Mouse (Mus musculus): ENCODE data around the gene Ttc28. TPM values are rescaled to one million over a fixed set of nuclear protein-coding genes. Genes with fewer than 3 reads are reported as not detected.

Gene Ttc28
- total and polyA plus RNA-seq, 3 experiments: 0.21 to 0.89 (median 0.28) TPM

DNA sequence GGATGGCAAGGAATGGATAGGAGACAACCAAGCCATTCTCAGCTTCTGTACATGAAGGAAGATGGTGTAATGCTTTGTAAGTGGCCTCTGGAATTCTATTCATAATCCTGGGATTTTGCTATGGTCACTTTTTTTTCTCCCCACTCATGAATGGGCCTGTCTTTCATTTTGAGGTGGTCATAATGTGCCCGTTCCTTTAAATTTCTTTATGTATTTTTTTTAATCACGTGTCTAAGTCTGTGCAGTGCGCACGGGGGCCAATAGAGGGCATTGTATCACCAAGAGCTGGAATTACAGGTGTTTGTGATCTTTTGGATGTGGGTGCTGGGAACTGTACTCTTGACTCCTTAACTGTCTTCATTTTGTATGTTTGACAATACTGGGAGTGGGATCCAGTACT, 39.1 kb upstream of the Ttc28 start:
- in situ Hi-C loops (cut with MboI; ENCODE audit: low pct_ligation_motif_present, low pct_unique_long_range_greater_than_20kb, low sequenced_read_pairs): no loop called here
- no peaks in the 10 kb centered on the region for H3K9me3 ChIP-seq (replicated peaks; ENCODE audit: low read length)
- peaks cover 18 to 49% of the 10 kb centered on the region in 2 experiments for H3K36me3 ChIP-seq (replicated peaks in 1 of 2; ENCODE audit: control insufficient read depth in 1 of 2, insufficient read depth in 1 of 2, low read length in 1 of 2)
- peak overlapping the region; percentile 89 for H3K27ac ChIP-seq (ENCODE audit: insufficient read depth, low read depth)
- peaks cover 8% of the 10 kb centered on the region for H3K79me2 ChIP-seq (replicated peaks; ENCODE audit: control insufficient read depth, extremely low read depth, insufficient read depth, poor library complexity, severe bottlenecking)
- peak overlapping the region; percentile 82 to 96 (median 92) for H3K4me3 ChIP-seq (replicated peaks in 1 of 3; ENCODE audit: low read depth in 2 of 3, low read length in 2 of 3, poor library complexity in 1 of 3)
- dilution Hi-C loops (cut with MboI; ENCODE audit: extremely low pct_ligation_motif_present, extremely low pct_unique_long_range_greater_than_20kb, low sequenced_read_pairs): no loop called here
- peak; percentile 27 for TF ChIP-seq SMC3 (IDR thresholded peaks at IDR 0.05; ENCODE audit: low read depth, low read length)
- peak; percentile 70 for TF ChIP-seq USF2 (conservative IDR thresholded peaks at IDR 0.05; ENCODE audit: low read depth, low read length)
- TF ChIP-seq CTCF (conservative IDR thresholded peaks at IDR 0.05 in 1 of 2, IDR thresholded peaks at IDR 0.05 in 1 of 2; ENCODE audit: low read depth in 2 of 2, low read length in 2 of 2): peak; percentile 25 to 72; a peak in 3 of 4 replicates
- peak; percentile 74 for TF ChIP-seq USF1 (IDR thresholded peaks at IDR 0.05; ENCODE audit: low read depth, low read length)
- TF ChIP-seq JUND (conservative IDR thresholded peaks at IDR 0.05; ENCODE audit: low read depth, low read length): no peak
- TF ChIP-seq HCFC1 (IDR thresholded peaks at IDR 0.05; ENCODE audit: low read depth, low read length): no peak
- peak; percentile 70; the same call in 1 of the 2 replicates for TF ChIP-seq MXI1 (IDR thresholded peaks at IDR 0.05; ENCODE audit: low read depth, low read length)
- TF ChIP-seq MAFK (IDR thresholded peaks at IDR 0.05; ENCODE audit: insufficient replicate concordance, low read length): 0 out of 2 replicates have a peak, but pooled peaks have one; percentile 30
- no peak for TF ChIP-seq NRF1 (IDR thresholded peaks at IDR 0.05; ENCODE audit: low read depth, low read length)
- TF ChIP-seq SIN3A (IDR thresholded peaks at IDR 0.05; ENCODE audit: low read length): peak; percentile 76
- TF ChIP-seq ZC3H11A (IDR thresholded peaks at IDR 0.05; ENCODE audit: low read depth, low read length): no peak
- TF ChIP-seq ZNF384 (IDR thresholded peaks at IDR 0.05; ENCODE audit: low read depth, low read length): peak; percentile 73
- TF ChIP-seq RAD21 (IDR thresholded peaks at IDR 0.05; ENCODE audit: low read depth, low read length): peak; percentile 38
- TF ChIP-seq BHLHE40 (IDR thresholded peaks at IDR 0.05; ENCODE audit: low read depth, low read length): peak; percentile 91
- peak; percentile 70; the same call in 1 of the 2 replicates for TF ChIP-seq MAX (IDR thresholded peaks at IDR 0.05; ENCODE audit: low read length)
- no peak for TF ChIP-seq KAT2A (IDR thresholded peaks at IDR 0.05; ENCODE audit: insufficient replicate concordance, low read length)
- peak; percentile 54; the same call in 1 of the 2 replicates for TF ChIP-seq MYC (IDR thresholded peaks at IDR 0.05; ENCODE audit: low read depth, low read length)
- H3K9ac ChIP-seq (ENCODE audit: insufficient read depth, low read depth): peak overlapping the region; percentile 96
- peak overlapping the region; percentile 52 for H3K4me2 ChIP-seq (ENCODE audit: insufficient read depth, low read depth, poor library complexity, severe bottlenecking)
- H3K27me3 ChIP-seq (replicated peaks): no peaks in the 10 kb centered on the region
- peak; percentile 73 for DNase-seq (ENCODE audit: extremely low read depth)
- peaks cover 4 to 28% of the 10 kb centered on the region in 2 experiments for H3K4me1 ChIP-seq (ENCODE audit: control insufficient read depth in 1 of 2, insufficient read depth in 2 of 2)

DNA sequence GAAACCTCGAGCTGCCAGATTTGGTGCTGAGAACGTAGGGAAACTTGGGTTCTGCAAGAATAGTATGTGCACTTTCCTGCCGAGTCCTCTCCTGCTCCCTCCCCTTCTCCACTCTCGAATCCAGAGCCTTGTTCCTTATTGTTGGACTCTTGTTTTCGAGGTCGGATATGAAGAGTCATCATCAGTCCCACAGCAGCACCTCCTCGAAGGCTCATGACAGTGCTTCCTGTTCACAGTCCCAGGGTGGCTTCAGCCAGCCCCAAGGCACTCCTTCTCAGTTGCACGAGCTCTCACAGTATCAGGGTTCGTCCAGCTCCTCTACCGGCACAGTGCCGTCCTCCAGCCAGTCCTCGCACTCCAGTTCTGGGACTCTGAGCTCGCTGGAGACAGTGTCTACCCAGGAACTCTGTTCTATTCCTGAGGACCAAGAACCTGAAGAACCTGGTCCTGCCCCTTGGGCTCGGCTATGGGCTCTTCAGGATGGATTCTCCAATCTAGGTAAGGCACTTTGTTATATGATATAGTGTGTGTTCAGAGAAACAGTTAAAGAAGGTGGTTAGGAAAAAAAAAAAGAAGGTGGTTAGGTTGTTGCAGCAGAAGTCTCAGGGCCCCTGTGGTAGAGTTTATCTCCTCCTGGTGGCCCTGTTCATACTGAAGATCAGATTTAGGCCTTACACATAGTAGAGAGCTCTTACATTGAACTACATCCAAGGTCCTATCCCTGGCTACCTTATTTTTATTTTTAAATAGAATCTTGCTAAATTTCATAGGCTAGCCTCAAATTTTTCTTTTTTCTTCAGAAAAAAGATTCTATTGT, 38.3 kb upstream of the Ttc28 start:
- peaks cover 26 to 50% of the 10 kb centered on the region in 2 experiments for H3K36me3 ChIP-seq (replicated peaks in 1 of 2; ENCODE audit: control insufficient read depth in 1 of 2, insufficient read depth in 1 of 2, low read length in 1 of 2)
- no peaks in the 10 kb centered on the region for H3K27me3 ChIP-seq (replicated peaks)
- TF ChIP-seq CHD2 (IDR thresholded peaks at IDR 0.05; ENCODE audit: low read length) (no peak), MEF2A (IDR thresholded peaks at IDR 0.05; ENCODE audit: borderline replicate concordance, low read depth, low read length) (no peak), ELF1 (IDR thresholded peaks at IDR 0.05; ENCODE audit: low read depth, low read length) (no peak), ETS1 (conservative IDR thresholded peaks at IDR 0.05; ENCODE audit: low read depth, low read length) (no peak), MAX (IDR thresholded peaks at IDR 0.05; ENCODE audit: low read length) (no peak), BHLHE40 (IDR thresholded peaks at IDR 0.05; ENCODE audit: low read depth, low read length) (no peak), SIN3A (IDR thresholded peaks at IDR 0.05; ENCODE audit: low read length) (no peak), JUND (conservative IDR thresholded peaks at IDR 0.05; ENCODE audit: low read depth, low read length) (no peak), RCOR1 (conservative IDR thresholded peaks at IDR 0.05; ENCODE audit: low read depth, low read length) (no peak), ZNF384 (IDR thresholded peaks at IDR 0.05; ENCODE audit: low read depth, low read length) (no peak), RAD21 (IDR thresholded peaks at IDR 0.05; ENCODE audit: low read depth, low read length) (no peak), USF2 (conservative IDR thresholded peaks at IDR 0.05; ENCODE audit: low read depth, low read length) (no peak), CHD1 (IDR thresholded peaks at IDR 0.05; ENCODE audit: low read depth, low read length) (no peak), E2F4 (IDR thresholded peaks at IDR 0.05; ENCODE audit: insufficient replicate concordance, low read depth, low read length) (no peak), EP300 (IDR thresholded peaks at IDR 0.05; ENCODE audit: low read length) (no peak), SMC3 (IDR thresholded peaks at IDR 0.05; ENCODE audit: low read depth, low read length) (no peak)
- H3K27ac ChIP-seq (ENCODE audit: insufficient read depth, low read depth): no peak overlapping the region
- H3K4me2 ChIP-seq (ENCODE audit: insufficient read depth, low read depth, poor library complexity, severe bottlenecking): peak overlapping the region; percentile 52; the same call in 1 of the 2 replicates
- H3K9ac ChIP-seq (ENCODE audit: insufficient read depth, low read depth): no peak overlapping the region
- peak overlapping the region; percentile 82 to 96 (median 92) for H3K4me3 ChIP-seq (replicated peaks in 1 of 3; ENCODE audit: low read depth in 2 of 3, low read length in 2 of 3, poor library complexity in 1 of 3)
- dilution Hi-C loops (cut with MboI; ENCODE audit: extremely low pct_ligation_motif_present, extremely low pct_unique_long_range_greater_than_20kb, low sequenced_read_pairs): no loop called here
- no peak for DNase-seq (ENCODE audit: extremely low read depth)
- peaks cover 11% of the 10 kb centered on the region for H3K79me2 ChIP-seq (replicated peaks; ENCODE audit: control insufficient read depth, extremely low read depth, insufficient read depth, poor library complexity, severe bottlenecking)
- no peaks in the 10 kb centered on the region for H3K9me3 ChIP-seq (replicated peaks; ENCODE audit: low read length)
- H3K4me1 ChIP-seq (ENCODE audit: control insufficient read depth in 1 of 2, insufficient read depth in 2 of 2): peaks cover 4 to 28% of the 10 kb centered on the region in 2 experiments
- in situ Hi-C loops (cut with MboI; ENCODE audit: low pct_ligation_motif_present, low pct_unique_long_range_greater_than_20kb, low sequenced_read_pairs): no loop called here

Data from CH12.LX (cell line).